Mouse (Mus musculus) left cerebral cortex, postnatal 36 days (tissue): ENCODE measurements around the gene Mbnl2. TPM values are rescaled to one million over a fixed set of nuclear protein-coding genes. Genes with fewer than 3 reads are reported as not detected.

ENCODE experiments used
- DNase-seq, 2 experiments: peaks; one replicate each; pipeline ENCODE4 v3.0.0; 2021 to 2022; ENCODE audit warnings: low spot score in 2 of 2, mixed read lengths in 1 of 2
- intact Hi-C: fragments of 180-260 bp; cut with DNase I; formaldehyde crosslinking; loops from one replicate; pipeline ENCODE4 v1.15.1; 2025
- total RNA-seq, 2 experiments: library from RNA; stranded (reverse); gene quantifications; 2 replicates each; pipeline ENCODE4 v1.2.3; 2021

Mbnl2 gene
- total RNA-seq, 2 experiments from 2014 or later, result 223 to 270 TPM

GRCm38 (mm10) chr14:120271096-120271495 lies 4.4 kb upstream of the Mbnl2 start:
- DNase-seq, result no peak
- intact Hi-C loops, result no loop called here

GRCm38 (mm10) chr14:120273766-120274165 lies 1.7 kb upstream of the Mbnl2 start:
- intact Hi-C loops, result no loop called here
- no peak for DNase-seq

- intact Hi-C loops, result loop anchor here (5.0 kb wide), 3 partner anchors 98 to 203 kb away; partner anchors contain the start of gene Rap2a
- DNase-seq, result no peak
Observed at GRCm38 (mm10) chr14:120274746-120275145, 723 bp upstream of the Mbnl2 start.

GRCm38 (mm10) chr14:120276343-120277080 lies 1.0 kb downstream of the Mbnl2 start:
- DNase-seq, result no peak
- intact Hi-C loops, result loop anchor here (2.0 to 5.0 kb wide), 4 partner anchors 96 to 201 kb away; partner anchors contain the start of gene Rap2a

- intact Hi-C loops, result loop anchor here (2.0 to 5.0 kb wide), 4 partner anchors 95 to 200 kb away; partner anchors contain the start of gene Rap2a
- DNase-seq, result no peak
Observed at GRCm38 (mm10) chr14:120277081-120277656, 1.7 kb downstream of the Mbnl2 start.

- DNase-seq, result no peak
- intact Hi-C loops, result loop anchor here (5.0 kb wide), 3 partner anchors 94 to 199 kb away; partner anchors contain the start of gene Rap2a
Observed at GRCm38 (mm10) chr14:120278290-120279244, 3.1 kb downstream of the Mbnl2 start.

GRCm38 (mm10) chr14:120280136-120280535 lies 4.7 kb downstream of the Mbnl2 start:
- no peak for DNase-seq
- intact Hi-C loops, result no loop called here

- DNase-seq, result peak in 1 of 2 experiments; percentile 61
- intact Hi-C loops, result no loop called here
Observed at GRCm38 (mm10) chr14:120283787-120284186, 8.3 kb downstream of the Mbnl2 start.

- DNase-seq, result no peak
- intact Hi-C loops, result no loop called here
Observed at GRCm38 (mm10) chr14:120284504-120284903, 9.0 kb downstream of the Mbnl2 start.

- DNase-seq, result no peak
- intact Hi-C loops, result no loop called here
Observed at GRCm38 (mm10) chr14:120287121-120287986, 11.9 kb downstream of the Mbnl2 start.

- intact Hi-C loops, result no loop called here
- no peak for DNase-seq
Observed at GRCm38 (mm10) chr14:120287987-120288275, 12.5 kb downstream of the Mbnl2 start.

GRCm38 (mm10) chr14:120288378-120289002 lies 13.0 kb downstream of the Mbnl2 start:
- intact Hi-C loops, result no loop called here

GRCm38 (mm10) chr14:120289065-120289464 lies 13.6 kb downstream of the Mbnl2 start:
- intact Hi-C loops, result no loop called here
- DNase-seq, result no peak

More at GRCm38 (mm10) chr14:120288378-120289002, 13.0 kb downstream of the Mbnl2 start:
- DNase-seq, result no peak

- DNase-seq, result no peak
- intact Hi-C loops, result no loop called here
Observed at GRCm38 (mm10) chr14:120289528-120289927, 14.1 kb downstream of the Mbnl2 start.

GRCm38 (mm10) chr14:120291226-120291757 lies 15.8 kb downstream of the Mbnl2 start:
- intact Hi-C loops, result no loop called here
- no peak for DNase-seq

- DNase-seq, result peak in 1 of 2 experiments; percentile 1
Observed at GRCm38 (mm10) chr14:120292133-120292532, 16.7 kb downstream of the Mbnl2 start.

GRCm38 (mm10) chr14:120292617-120293195 lies 17.2 kb downstream of the Mbnl2 start:
- intact Hi-C loops, result no loop called here
- DNase-seq, result peak in 1 of 2 experiments; percentile 5

More at GRCm38 (mm10) chr14:120292133-120292532, 16.7 kb downstream of the Mbnl2 start:
- intact Hi-C loops, result no loop called here

- intact Hi-C loops, result no loop called here
- DNase-seq, result no peak
Observed at GRCm38 (mm10) chr14:120294480-120294879, 19.0 kb downstream of the Mbnl2 start.
